Mouse (Mus musculus): Measurements from ENCODE around the gene Zfp618. TPM values are rescaled to one million over a fixed set of nuclear protein-coding genes. Genes with fewer than 3 reads are reported as not detected.

Gene Zfp618
- total and polyA plus RNA-seq, 2 experiments from 2014 or later, result 4.2 to 7.5 TPM

- WGBS, result 96% methylated on average over 4 of the region's 4 CpGs
- DNase-seq (ENCODE audit: low spot score), result no peak
Observed at GRCm38 (mm10) chr4:63058686-63059085, 93.3 kb downstream of the Zfp618 start.

DNA sequence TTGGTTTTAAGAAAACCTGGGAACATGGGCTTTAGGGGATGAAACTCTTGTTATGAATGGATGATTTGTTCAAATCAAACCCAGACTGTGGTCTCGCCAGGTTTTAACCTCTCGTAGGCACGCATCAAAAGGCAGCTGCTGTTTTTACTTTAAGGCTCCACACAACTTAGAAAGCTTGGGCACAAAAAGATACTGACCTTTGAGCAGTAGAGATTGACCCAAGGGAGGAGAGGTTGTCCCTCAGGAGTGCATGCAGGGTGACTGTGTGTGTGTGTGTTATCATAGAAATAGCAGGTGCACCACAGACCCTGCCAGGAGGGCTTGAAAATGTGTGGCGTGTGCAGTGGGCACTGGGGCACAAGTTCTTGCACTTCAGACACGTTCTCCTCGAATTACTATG, 95.0 kb downstream of the Zfp618 start:
- no peak for DNase-seq (ENCODE audit: low spot score)

More at GRCm38 (mm10) chr4:63058686-63059085, 93.3 kb downstream of the Zfp618 start:
- peaks cover 3% of the 10 kb centered on the region; the same call in 1 of the 2 replicates for H3K4me1 ChIP-seq (ENCODE audit: control insufficient read depth, insufficient read depth)
- no peaks in the 10 kb centered on the region for H3K36me3 ChIP-seq (replicated peaks; ENCODE audit: control insufficient read depth, insufficient read depth, low read length)
- no peaks in the 10 kb centered on the region for H3K27me3 ChIP-seq (ENCODE audit: control insufficient read depth, insufficient read depth, low read length)
- no peaks in the 10 kb centered on the region for H3K9me3 ChIP-seq (replicated peaks; ENCODE audit: control insufficient read depth, low read length)
- no peak for ATAC-seq (ENCODE audit: insufficient read depth, low read depth)
- no peak overlapping the region for H3K4me3 ChIP-seq (ENCODE audit: low read depth, low read length)
- no peak overlapping the region for H3K27ac ChIP-seq (ENCODE audit: low read depth)
- no peak overlapping the region for H3K9ac ChIP-seq (replicated peaks; ENCODE audit: low read depth, low read length)
- no peak for TF ChIP-seq EP300 (IDR thresholded peaks at IDR 0.05; ENCODE audit: low read depth)
- no peak for TF ChIP-seq CTCF (IDR thresholded peaks at IDR 0.05; ENCODE audit: low read depth)
- no peak overlapping the region for H3K4me2 ChIP-seq (ENCODE audit: low read depth, low read length)

DNA sequence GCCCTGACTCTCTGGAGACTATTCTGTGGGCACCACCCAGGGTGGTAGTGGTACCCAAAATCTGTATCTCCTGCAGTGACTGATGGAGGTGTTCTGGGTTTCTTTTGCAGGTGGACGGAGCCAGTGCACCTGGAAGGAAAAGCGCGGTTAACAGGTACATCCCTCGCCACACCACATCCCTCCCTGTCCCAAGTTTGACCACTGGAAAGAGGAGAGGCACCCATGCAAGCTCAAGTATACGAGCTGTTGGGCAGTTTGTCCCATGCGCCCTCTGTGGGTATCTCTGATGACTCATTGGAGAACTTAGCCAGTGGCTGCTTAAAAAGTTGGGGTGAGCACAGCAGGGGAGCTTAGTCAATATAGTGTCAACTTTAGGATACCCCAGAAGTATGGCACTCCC, 96.0 kb downstream of the Zfp618 start:
- Histone ChIP-seq H3K9me3 (replicated peaks; ENCODE audit: control insufficient read depth, low read length) (no peaks in the 10 kb centered on the region), H3K9ac (replicated peaks; ENCODE audit: low read depth, low read length) (no peak overlapping the region), H3K4me1 (ENCODE audit: control insufficient read depth, insufficient read depth) (no peaks in the 10 kb centered on the region), H3K4me2 (ENCODE audit: low read depth, low read length) (no peak overlapping the region), H3K27ac (ENCODE audit: low read depth) (no peak overlapping the region), H3K4me3 (ENCODE audit: low read depth, low read length) (no peak overlapping the region), H3K27me3 (ENCODE audit: control insufficient read depth, insufficient read depth, low read length) (no peaks in the 10 kb centered on the region), H3K36me3 (replicated peaks; ENCODE audit: control insufficient read depth, insufficient read depth, low read length) (no peaks in the 10 kb centered on the region)
- DNase-seq (ENCODE audit: low spot score) (no peak), ATAC-seq (ENCODE audit: insufficient read depth, low read depth) (no peak)
- TF ChIP-seq EP300 (IDR thresholded peaks at IDR 0.05; ENCODE audit: low read depth) (no peak), CTCF (IDR thresholded peaks at IDR 0.05; ENCODE audit: low read depth) (no peak)
- WGBS, result 94% methylated on average over 6 of the region's 6 CpGs

More for the DNA sequence above, 95.0 kb downstream of the Zfp618 start:
- no peak overlapping the region for H3K4me3 ChIP-seq (ENCODE audit: low read depth, low read length)
- WGBS, result 64% methylated on average over 6 of the region's 6 CpGs
- peaks cover 3% of the 10 kb centered on the region; the same call in 1 of the 2 replicates for H3K4me1 ChIP-seq (ENCODE audit: control insufficient read depth, insufficient read depth)
- TF ChIP-seq CTCF (IDR thresholded peaks at IDR 0.05; ENCODE audit: low read depth) (no peak), EP300 (IDR thresholded peaks at IDR 0.05; ENCODE audit: low read depth) (no peak)
- ATAC-seq (ENCODE audit: insufficient read depth, low read depth), result no peak
- H3K36me3 ChIP-seq (replicated peaks; ENCODE audit: control insufficient read depth, insufficient read depth, low read length), result no peaks in the 10 kb centered on the region
- no peaks in the 10 kb centered on the region for H3K27me3 ChIP-seq (ENCODE audit: control insufficient read depth, insufficient read depth, low read length)
- H3K9ac ChIP-seq (replicated peaks; ENCODE audit: low read depth, low read length), result no peak overlapping the region
- H3K4me2 ChIP-seq (ENCODE audit: low read depth, low read length), result no peak overlapping the region
- no peaks in the 10 kb centered on the region for H3K9me3 ChIP-seq (replicated peaks; ENCODE audit: control insufficient read depth, low read length)
- H3K27ac ChIP-seq (ENCODE audit: low read depth), result no peak overlapping the region

DNA sequence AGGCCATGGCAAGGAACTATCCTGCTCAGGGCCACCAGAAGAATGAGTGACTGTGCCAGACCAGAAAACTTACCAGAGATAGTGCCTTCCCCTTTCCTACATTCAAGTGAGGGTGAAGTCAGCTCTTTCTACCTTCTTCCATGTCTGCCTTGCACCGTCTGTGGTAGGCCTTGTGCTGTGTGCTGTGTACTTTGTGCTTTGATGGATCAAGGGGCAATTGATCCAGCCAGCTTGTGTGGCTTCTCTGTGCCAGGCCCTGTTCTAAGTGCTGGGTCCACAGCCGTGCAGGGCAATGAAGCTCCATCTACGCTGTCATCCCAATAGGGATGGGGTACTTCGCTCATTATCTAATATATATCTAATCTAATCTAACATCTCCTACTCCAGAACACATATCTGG, 98.0 kb downstream of the Zfp618 start:
- no peaks in the 10 kb centered on the region for H3K9me3 ChIP-seq (replicated peaks; ENCODE audit: control insufficient read depth, low read length)
- WGBS, result 95% methylated on average over 4 of the region's 4 CpGs
- ATAC-seq (ENCODE audit: insufficient read depth, low read depth) (no peak), DNase-seq (ENCODE audit: low spot score) (no peak)
- no peaks in the 10 kb centered on the region for H3K4me1 ChIP-seq (ENCODE audit: control insufficient read depth, insufficient read depth)
- no peak overlapping the region for H3K9ac ChIP-seq (replicated peaks; ENCODE audit: low read depth, low read length)
- TF ChIP-seq EP300 (IDR thresholded peaks at IDR 0.05; ENCODE audit: low read depth), result no peak
- no peaks in the 10 kb centered on the region for H3K36me3 ChIP-seq (replicated peaks; ENCODE audit: control insufficient read depth, insufficient read depth, low read length)
- no peaks in the 10 kb centered on the region for H3K27me3 ChIP-seq (ENCODE audit: control insufficient read depth, insufficient read depth, low read length)
- H3K4me3 ChIP-seq (ENCODE audit: low read depth, low read length), result no peak overlapping the region
- H3K4me2 ChIP-seq (ENCODE audit: low read depth, low read length), result no peak overlapping the region
- no peak overlapping the region for H3K27ac ChIP-seq (ENCODE audit: low read depth)

- WGBS, result 85% methylated on average over 9 of the region's 9 CpGs
- Histone ChIP-seq H3K9ac (replicated peaks; ENCODE audit: low read depth, low read length) (no peak overlapping the region), H3K9me3 (replicated peaks; ENCODE audit: control insufficient read depth, low read length) (no peaks in the 10 kb centered on the region), H3K27ac (ENCODE audit: low read depth) (no peak overlapping the region), H3K4me2 (ENCODE audit: low read depth, low read length) (no peak overlapping the region), H3K27me3 (ENCODE audit: control insufficient read depth, insufficient read depth, low read length) (no peaks in the 10 kb centered on the region), H3K36me3 (replicated peaks; ENCODE audit: control insufficient read depth, insufficient read depth, low read length) (no peaks in the 10 kb centered on the region), H3K4me1 (ENCODE audit: control insufficient read depth, insufficient read depth) (no peaks in the 10 kb centered on the region), H3K4me3 (ENCODE audit: low read depth, low read length) (no peak overlapping the region)
- TF ChIP-seq CTCF (IDR thresholded peaks at IDR 0.05; ENCODE audit: low read depth) (no peak), EP300 (IDR thresholded peaks at IDR 0.05; ENCODE audit: low read depth) (no peak)
- DNase-seq (ENCODE audit: low spot score) (no peak), ATAC-seq (ENCODE audit: insufficient read depth, low read depth) (no peak)
Observed at GRCm38 (mm10) chr4:63064911-63065310, 99.5 kb downstream of the Zfp618 start.

GRCm38 (mm10) chr4:63066796-63067195, 101.4 kb downstream of the Zfp618 start:
- Histone ChIP-seq H3K27me3 (ENCODE audit: control insufficient read depth, insufficient read depth, low read length) (no peaks in the 10 kb centered on the region), H3K9me3 (replicated peaks; ENCODE audit: control insufficient read depth, low read length) (no peaks in the 10 kb centered on the region), H3K36me3 (replicated peaks; ENCODE audit: control insufficient read depth, insufficient read depth, low read length) (no peaks in the 10 kb centered on the region), H3K9ac (replicated peaks; ENCODE audit: low read depth, low read length) (no peak overlapping the region), H3K27ac (ENCODE audit: low read depth) (no peak overlapping the region), H3K4me1 (ENCODE audit: control insufficient read depth, insufficient read depth) (peaks cover 3% of the 10 kb centered on the region), H3K4me3 (ENCODE audit: low read depth, low read length) (no peak overlapping the region), H3K4me2 (ENCODE audit: low read depth, low read length) (no peak overlapping the region)
- TF ChIP-seq CTCF (IDR thresholded peaks at IDR 0.05; ENCODE audit: low read depth) (no peak), EP300 (IDR thresholded peaks at IDR 0.05; ENCODE audit: low read depth) (no peak)
- no peak for DNase-seq (ENCODE audit: low spot score)
- 86% methylated on average over 4 of the region's 4 CpGs for WGBS
- no peak for ATAC-seq (ENCODE audit: insufficient read depth, low read depth)

Data from heart, postnatal 0 days (tissue).